Mouse (Mus musculus) spleen, postnatal 0 days (tissue): Measurements from ENCODE around the gene Os9. TPM values are rescaled to one million over a fixed set of nuclear protein-coding genes. Genes with fewer than 3 reads are reported as not detected.

Experiments used
- polyA plus RNA-seq: library from polyadenylated mRNA; unstranded; fragments of >200 nt; fragmentation: Nextera tagmentation; extraction: Ambion mirVana; gene quantifications from 2 replicates; pipeline ENCODE4 v1.2.1, GENCODE M21; 2015

Os9 gene
- 47.0 and 54.4 TPM in 2 replicates for polyA plus RNA-seq

DNA sequence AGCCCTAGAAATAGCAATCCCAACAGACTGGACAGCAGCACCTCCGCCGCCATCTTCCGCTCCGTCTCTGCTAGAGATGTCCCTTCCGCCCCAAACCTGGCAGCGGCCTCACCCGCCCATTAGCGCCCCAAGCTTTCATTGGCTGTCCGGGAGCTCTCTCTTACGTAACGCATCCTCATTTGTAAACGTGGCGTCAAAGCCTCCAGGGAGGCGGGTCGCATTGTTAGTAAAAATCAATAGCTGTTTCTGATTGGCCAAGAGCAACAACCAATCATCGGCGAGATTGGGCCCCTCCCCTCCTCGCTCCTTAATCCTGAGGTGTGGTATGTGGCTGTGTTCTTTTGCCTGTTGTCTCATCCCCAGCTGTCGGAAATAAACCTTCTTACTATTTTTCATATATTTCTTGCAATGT is at the start of gene Os9:
Gene Os9 (minus strand): TSS at position 66 of the 412 bp plus-strand sequence.

DNA sequence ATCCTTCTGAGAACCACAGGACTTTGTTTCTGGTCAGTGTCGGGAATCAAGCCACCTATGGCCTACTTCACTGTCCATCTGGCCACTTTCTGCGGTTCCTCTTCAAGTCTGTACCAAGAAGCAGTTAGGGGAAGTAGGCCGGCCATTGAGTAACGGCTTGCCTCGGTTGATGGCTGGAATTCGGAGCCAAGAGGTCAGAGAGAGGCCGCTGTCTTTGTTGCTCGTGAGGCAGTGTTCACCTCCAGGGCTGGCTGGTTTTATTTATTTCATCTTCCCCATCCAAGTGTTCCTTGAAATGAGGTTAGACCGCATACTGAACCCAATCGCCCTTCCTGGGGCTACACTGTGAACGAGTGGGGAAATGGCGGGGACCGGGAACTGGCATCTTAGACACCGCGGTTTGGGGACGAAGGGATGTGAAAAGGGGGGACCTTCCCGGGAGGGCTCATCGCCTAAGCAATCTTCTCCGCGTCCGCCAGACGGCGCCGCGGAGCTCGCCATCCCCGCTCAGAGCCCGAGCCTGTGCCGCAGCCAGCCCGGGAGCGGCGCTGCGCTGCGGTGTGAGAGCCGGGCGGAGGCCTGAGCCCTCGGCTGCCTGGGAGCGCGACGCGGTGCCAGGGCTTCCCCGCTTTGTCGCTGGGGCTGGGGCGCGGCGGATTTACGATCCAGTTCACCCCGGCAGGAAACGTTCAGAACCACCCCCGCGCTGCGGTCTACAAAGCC is 43.9 kb upstream of the Os9 start, which contains the start of gene B4galnt1:
Gene B4galnt1 (plus strand): TSS at position 595 of the 723 bp plus-strand sequence.

DNA sequence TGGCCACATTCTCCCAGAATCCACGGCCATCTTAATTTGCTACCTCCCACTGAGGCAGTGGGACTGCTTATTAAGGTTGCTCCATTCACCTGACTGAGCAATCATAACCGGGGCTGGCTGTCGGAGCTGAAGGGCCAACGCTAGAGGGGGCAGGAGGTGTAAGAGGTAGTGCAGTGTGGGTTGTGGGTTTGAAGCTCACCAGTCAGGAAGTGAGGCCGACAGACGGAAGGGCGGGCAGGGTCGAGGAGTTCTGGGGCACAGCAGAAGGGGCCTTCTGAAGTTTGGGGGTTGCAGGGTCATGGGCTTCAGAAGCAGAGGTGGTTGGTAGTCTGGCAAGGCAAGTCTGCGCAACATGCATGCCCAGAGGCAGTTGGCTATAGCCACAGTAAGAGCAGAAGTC is 45.9 kb downstream of the Os9 start, which contains the start of gene Agap2:
Gene Agap2 (plus strand): TSS at position 205 of the 400 bp plus-strand sequence.

DNA sequence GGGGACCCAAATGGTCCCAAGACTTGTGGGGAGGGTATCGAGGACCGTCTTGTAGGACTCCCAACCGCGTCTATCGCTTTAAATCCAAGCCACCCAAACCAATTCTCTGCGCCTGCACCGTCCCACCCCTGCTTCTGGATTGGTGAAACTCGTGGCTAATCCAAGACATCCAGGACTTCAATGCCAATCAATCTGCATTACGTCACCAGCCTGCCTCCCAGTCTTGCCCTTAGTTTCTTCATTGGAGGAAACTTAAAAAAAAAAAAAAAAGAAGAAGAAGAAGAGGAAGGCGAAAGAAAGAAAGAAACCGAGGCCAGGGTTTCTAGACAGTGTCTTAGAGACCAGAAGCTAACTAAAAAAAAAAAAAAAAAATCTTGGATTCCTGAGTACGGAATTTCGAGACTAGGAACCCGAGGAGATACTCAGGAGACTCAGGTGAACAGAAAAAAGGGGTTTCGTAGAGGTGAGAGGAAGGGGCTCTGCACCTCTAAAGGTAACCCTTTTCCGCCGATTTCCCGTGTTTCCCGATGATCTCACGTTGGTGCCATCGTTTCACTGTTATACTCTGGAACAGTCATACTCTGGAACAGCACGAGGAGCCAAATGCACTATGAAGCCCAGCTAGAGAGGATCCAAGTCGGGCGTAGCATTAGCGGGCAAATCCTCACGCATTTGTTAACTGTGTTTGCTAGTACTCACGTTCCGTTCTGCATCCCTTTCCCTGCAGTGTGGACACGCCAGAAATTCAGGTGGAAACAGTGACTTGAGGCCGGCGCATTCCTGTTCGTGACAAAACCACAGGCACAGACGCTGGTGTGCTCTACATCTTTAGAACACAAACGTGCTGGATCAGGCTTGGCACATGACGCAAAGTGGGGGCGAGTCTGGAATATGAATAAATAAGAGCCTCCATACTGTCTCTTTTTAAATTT is 50.5 kb downstream of the Os9 start, which contains the start of gene Tspan31:
Gene Tspan31 (minus strand): TSS at position 75 of the 932 bp plus-strand sequence.

DNA sequence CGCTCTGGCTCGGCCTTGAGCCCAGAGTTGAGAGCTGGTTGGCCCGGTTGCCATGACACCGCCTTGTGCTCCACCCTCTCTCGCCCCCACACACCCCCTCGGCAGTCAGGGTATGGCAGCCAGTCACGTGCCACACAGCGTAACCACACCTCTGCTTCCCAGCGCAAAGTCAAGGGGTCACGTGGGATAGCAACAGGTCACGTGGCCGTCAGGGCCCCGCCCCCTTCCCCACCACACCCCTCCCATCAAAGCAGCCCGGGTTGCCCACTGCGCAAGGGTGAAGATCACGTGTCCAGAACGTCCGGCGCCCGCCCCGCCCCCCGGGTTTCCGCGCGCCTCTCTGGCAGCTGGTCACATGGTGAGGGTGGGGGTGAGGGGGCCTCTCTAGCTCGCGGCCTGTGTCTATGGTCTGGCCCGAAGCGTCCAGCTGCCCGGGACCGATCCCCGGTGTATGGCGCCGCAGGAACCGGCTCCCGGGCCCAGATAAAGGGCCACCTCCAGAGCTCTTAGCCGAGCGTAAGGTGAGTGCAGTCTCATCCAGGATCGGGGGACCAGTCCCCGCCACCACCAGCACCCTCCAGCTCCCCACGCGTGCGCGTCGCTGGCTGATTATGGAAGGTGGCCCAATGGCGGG is 57.6 kb downstream of the Os9 start, which contains the start of gene Cdk4:
Gene Cdk4 (plus strand): TSS at position 296 of the 634 bp plus-strand sequence.

DNA sequence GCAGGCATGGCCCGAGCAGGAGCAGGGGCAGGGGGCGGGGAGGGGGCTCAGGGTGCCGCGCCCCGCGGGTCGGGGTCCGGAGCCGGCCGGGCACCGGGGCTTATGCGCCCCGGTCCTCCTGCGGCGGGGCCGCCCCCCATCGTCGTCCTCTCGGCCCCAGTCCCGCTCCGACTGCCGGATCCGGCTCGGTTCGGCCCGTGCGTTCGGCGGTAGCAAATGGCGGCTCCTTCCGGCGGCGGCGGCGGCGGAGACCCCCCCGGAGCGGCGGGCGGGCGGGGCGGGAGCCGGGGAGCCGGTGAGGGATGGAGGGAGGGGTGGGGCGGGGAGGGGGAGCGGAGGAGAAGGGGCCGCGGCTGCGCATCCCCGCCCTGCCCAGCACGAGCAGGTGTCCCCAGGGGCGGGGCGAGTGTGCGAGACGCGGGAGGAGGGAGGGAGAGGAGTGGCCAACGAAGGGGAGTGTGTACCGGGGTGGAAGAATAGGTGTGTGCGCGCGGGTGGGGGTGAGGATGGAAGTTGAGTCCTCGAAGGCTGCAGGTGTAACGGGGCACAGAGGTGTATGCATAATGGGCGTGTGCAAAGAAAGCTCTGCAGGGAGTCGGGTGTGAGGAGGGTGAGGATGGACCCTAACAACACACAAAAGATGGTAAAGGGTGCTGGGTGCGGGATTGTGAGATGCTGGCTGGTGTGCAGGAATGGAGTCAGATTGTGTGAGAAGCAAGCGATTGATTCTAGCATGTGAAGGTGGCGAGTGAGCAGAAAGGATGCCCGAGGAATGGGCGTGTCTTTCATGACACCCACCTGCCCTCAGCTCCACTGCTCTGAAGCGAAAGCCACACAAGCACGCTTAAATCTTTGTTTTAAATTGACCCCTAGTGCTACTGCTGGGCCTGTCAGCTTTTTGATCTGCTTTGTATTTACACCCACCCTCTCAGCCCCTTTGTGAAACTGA is 60.7 kb downstream of the Os9 start, which contains the start of gene March9:
Gene March9 (minus strand): TSS at position 217 of the 949 bp plus-strand sequence.

DNA sequence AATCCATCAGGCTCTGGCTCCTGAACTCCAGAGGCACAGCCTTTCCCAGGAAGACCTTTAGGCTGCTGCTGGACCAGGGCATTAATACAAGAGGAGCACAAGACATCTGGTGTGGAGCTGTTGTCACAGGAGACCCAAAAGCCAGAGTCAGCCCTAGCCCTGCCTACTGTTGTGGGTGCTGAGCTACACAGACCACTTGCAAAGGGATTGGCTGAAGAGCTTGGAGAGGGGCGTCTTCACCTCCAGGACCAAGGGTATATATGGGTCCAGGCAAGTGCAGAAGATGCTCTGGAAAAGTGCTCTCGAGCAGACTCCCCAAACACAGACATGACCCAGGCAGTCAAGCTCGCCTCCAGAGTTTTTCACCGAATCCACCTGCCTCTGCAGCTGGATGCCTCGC is 73.0 kb downstream of the Os9 start, which contains the start of gene Cyp27b1:
Gene Cyp27b1 (plus strand): TSS at position 297 of the 400 bp plus-strand sequence.

Other genes starting within 250 kb of the Os9 start
- 9.9 and 10.0 TPM in 2 replicates for gene Atp23, start 219.8 kb downstream of the Os9 start, polyA plus RNA-seq
- 29.4 and 36.8 TPM in 2 replicates for gene Ctdsp2, start 142.4 kb downstream of the Os9 start, polyA plus RNA-seq
- gene Avil, start 120.4 kb downstream of the Os9 start, polyA plus RNA-seq, result 0.08 and 0.22 TPM in 2 replicates
- 53.2 and 54.6 TPM in 2 replicates for gene Tsfm, start 90.3 kb downstream of the Os9 start, polyA plus RNA-seq
- gene Mettl1, start 79.7 kb downstream of the Os9 start, polyA plus RNA-seq, result 30.3 and 30.7 TPM in 2 replicates
- 0.10 and 0.16 TPM in 2 replicates for gene Eef1akmt3, start 79.6 kb downstream of the Os9 start, polyA plus RNA-seq
- not detected in 2 replicates for gene Cyp27b1, start 72.9 kb downstream of the Os9 start, polyA plus RNA-seq
- gene March9, start 60.9 kb downstream of the Os9 start, polyA plus RNA-seq, result 0.08 and 0.11 TPM in 2 replicates
- gene Cdk4, start 57.6 kb downstream of the Os9 start, polyA plus RNA-seq, result 558 and 561 TPM in 2 replicates
- gene Tspan31, start 50.9 kb downstream of the Os9 start, polyA plus RNA-seq, result 37.4 and 47.0 TPM in 2 replicates
- 2.5 and 3.6 TPM in 2 replicates for gene Agap2, start 45.8 kb downstream of the Os9 start, polyA plus RNA-seq
- gene B4galnt1, start 44.1 kb upstream of the Os9 start, polyA plus RNA-seq, result 22.9 and 24.8 TPM in 2 replicates
- 1.5 and 1.6 TPM in 2 replicates for gene Slc26a10, start 59.5 kb upstream of the Os9 start, polyA plus RNA-seq
- gene Arhgef25, start 69.0 kb upstream of the Os9 start, polyA plus RNA-seq, result 13.1 and 17.5 TPM in 2 replicates
- 36.1 and 42.7 TPM in 2 replicates for gene Dtx3, start 74.6 kb upstream of the Os9 start, polyA plus RNA-seq
- gene Pip4k2c, start 90.5 kb upstream of the Os9 start, polyA plus RNA-seq, result 41.4 and 44.1 TPM in 2 replicates
- 0.06 and 0.15 TPM in 2 replicates for gene Kif5a, start 142.2 kb upstream of the Os9 start, polyA plus RNA-seq
- gene Dctn2, start 145.2 kb upstream of the Os9 start, polyA plus RNA-seq, result 94.5 and 104 TPM in 2 replicates
- 11.7 and 14.1 TPM in 2 replicates for gene Mbd6, start 167.9 kb upstream of the Os9 start, polyA plus RNA-seq
- gene Mars, start 190.7 kb upstream of the Os9 start, polyA plus RNA-seq, result 79.4 and 88.0 TPM in 2 replicates
- 38.7 and 46.0 TPM in 2 replicates for gene Arhgap9, start 200.8 kb upstream of the Os9 start, polyA plus RNA-seq
- gene Gli1, start 220.8 kb upstream of the Os9 start, polyA plus RNA-seq, result 0.66 and 1.1 TPM in 2 replicates
- not detected in 2 replicates for gene Inhbe, start 233.3 kb upstream of the Os9 start, polyA plus RNA-seq
- gene Inhbc, start 249.3 kb upstream of the Os9 start, polyA plus RNA-seq, result not detected in 2 replicates